Mouse (Mus musculus): ENCODE data around the gene Kmt5c. TPM values are rescaled to one million over a fixed set of nuclear protein-coding genes. Genes with fewer than 3 reads are reported as not detected.
A peak's percentile ranks its signal among the peaks of the same experiment; 100 is the strongest.

Gene Kmt5c
- polyA plus RNA-seq (2016; fragmentation: Nextera tagmentation; extraction: Ambion mirVana), result 76.1 and 77.6 TPM in 2 replicates

- DNase-seq (ENCODE audit: low spot score), result peak; percentile 100
- Histone ChIP-seq H3K4me1 (peaks cover 33% of the 10 kb centered on the region), H3K4me3 (peak within 1 kb of the TSS; percentile 67), H3K27ac (peak within 1 kb of the TSS; percentile 94), H3K36me3 (peaks cover 27% of the 10 kb centered on the region), H3K9me3 (no peaks in the 10 kb centered on the region), H3K27me3 (ENCODE audit: insufficient read depth, poor library complexity, severe bottlenecking) (no peaks in the 10 kb centered on the region)
- WGBS, result under 1% methylated on average over 36 of the region's 44 CpGs
These were observed at the start of gene Kmt5c for GRCm38 (mm10) chr7:4739544-4740275. Gene Kmt5c, plus strand, starts transcription at chr7:4740115.

- under 1% methylated on average over 5 of the region's 18 CpGs for WGBS
- DNase-seq (ENCODE audit: low spot score), result peak; percentile 86
- H3K36me3 ChIP-seq, result peaks cover 29% of the 10 kb centered on the region
- peak within 1 kb of the TSS; percentile 93 for H3K4me3 ChIP-seq
- peak within 1 kb of the TSS; percentile 98 for H3K27ac ChIP-seq
- H3K27me3 ChIP-seq (ENCODE audit: insufficient read depth, poor library complexity, severe bottlenecking), result no peaks in the 10 kb centered on the region
- H3K9me3 ChIP-seq, result no peaks in the 10 kb centered on the region
- H3K4me1 ChIP-seq, result peaks cover 21% of the 10 kb centered on the region
These were observed 49.5 kb upstream of the Kmt5c start, which contains the start of gene Brsk1 for GRCm38 (mm10) chr7:4690387-4690786. Gene Brsk1, plus strand, starts transcription at chr7:4690604.

- DNase-seq (ENCODE audit: low spot score), result no peak
- no peaks in the 10 kb centered on the region for H3K27me3 ChIP-seq (ENCODE audit: insufficient read depth, poor library complexity, severe bottlenecking)
- H3K36me3 ChIP-seq, result peaks cover 36% of the 10 kb centered on the region
- no peaks in the 10 kb centered on the region for H3K9me3 ChIP-seq
- H3K27ac ChIP-seq, result peak overlapping the region; percentile 98
- peaks cover 21% of the 10 kb centered on the region for H3K4me1 ChIP-seq
- WGBS, result 9% methylated on average over 22 of the region's 35 CpGs
- H3K4me3 ChIP-seq, result peak overlapping the region; percentile 93
These were observed 48.8 kb upstream of the Kmt5c start for GRCm38 (mm10) chr7:4690951-4691653.

DNA sequence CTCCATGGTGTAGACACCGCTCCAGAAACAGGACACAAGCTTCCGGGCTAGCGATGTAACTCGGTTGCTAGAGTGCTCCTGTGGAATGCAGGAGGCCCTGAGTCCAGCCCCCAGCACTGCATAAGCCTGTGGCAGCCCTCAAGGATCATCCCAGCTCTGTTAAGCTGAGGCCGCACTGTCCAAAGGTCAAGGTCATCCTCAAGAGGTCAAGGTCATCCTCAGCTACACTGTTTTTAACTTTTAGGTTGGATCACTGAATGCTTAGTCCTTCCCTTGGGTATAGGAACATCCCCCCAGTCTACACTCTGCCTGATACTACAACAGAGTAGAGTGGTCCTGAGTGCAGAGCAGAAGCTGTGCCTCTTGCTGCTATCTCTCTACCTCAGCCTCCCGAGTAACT lies 46.9 kb upstream of the Kmt5c start:
- Histone ChIP-seq H3K36me3 (peaks cover 49% of the 10 kb centered on the region), H3K4me1 (peaks cover 21% of the 10 kb centered on the region), H3K27ac (peak overlapping the region; percentile 57; the same call in 1 of the 2 replicates), H3K27me3 (ENCODE audit: insufficient read depth, poor library complexity, severe bottlenecking) (no peaks in the 10 kb centered on the region), H3K4me3 (no peak overlapping the region), H3K9me3 (no peaks in the 10 kb centered on the region)
- WGBS, result 69% methylated on average over 6 of the region's 6 CpGs
- no peak for DNase-seq (ENCODE audit: low spot score)

DNA sequence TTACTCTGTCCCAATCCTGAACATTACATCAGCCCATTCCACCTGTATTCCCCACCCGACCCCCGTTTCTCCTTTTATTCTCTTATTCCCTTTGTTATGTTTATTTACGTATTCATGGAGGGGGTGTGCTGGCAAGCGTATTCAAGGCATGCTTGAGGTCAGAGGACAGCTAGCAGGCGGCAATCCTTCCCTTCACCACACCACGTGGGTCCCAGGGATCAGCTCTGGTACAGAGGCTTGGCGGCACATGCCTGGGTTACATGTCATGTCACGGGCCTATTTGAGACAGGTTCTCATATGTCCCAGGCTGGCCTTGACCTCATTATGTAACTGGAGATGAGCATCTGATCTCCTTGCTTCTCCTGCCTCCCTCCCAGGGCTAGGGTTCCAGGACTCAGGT lies 37.6 kb upstream of the Kmt5c start:
- Histone ChIP-seq H3K4me1 (0 out of 2 replicates have a peak, but pooled peaks cover 2% of the 10 kb centered on the region), H3K9me3 (no peaks in the 10 kb centered on the region), H3K27me3 (ENCODE audit: insufficient read depth, poor library complexity, severe bottlenecking) (no peaks in the 10 kb centered on the region), H3K4me3 (no peak overlapping the region), H3K36me3 (peaks cover 73% of the 10 kb centered on the region), H3K27ac (no peak overlapping the region)
- DNase-seq (ENCODE audit: low spot score), result no peak
- WGBS, result 75% methylated on average over 8 of the region's 8 CpGs

- Histone ChIP-seq H3K27me3 (ENCODE audit: insufficient read depth, poor library complexity, severe bottlenecking) (no peaks in the 10 kb centered on the region), H3K4me3 (no peak overlapping the region), H3K27ac (no peak overlapping the region), H3K36me3 (peaks cover 77% of the 10 kb centered on the region), H3K4me1 (0 out of 2 replicates have a peak, but pooled peaks cover 2% of the 10 kb centered on the region), H3K9me3 (no peaks in the 10 kb centered on the region)
- no peak for DNase-seq (ENCODE audit: low spot score)
- 90% methylated on average over 7 of the region's 7 CpGs for WGBS
These were observed 36.7 kb upstream of the Kmt5c start for GRCm38 (mm10) chr7:4703195-4703594.

- Histone ChIP-seq H3K4me3 (0 out of 2 replicates have a peak overlapping the region, but pooled peaks have one; percentile 19), H3K36me3 (peaks cover 73% of the 10 kb centered on the region), H3K27ac (no peak overlapping the region), H3K27me3 (ENCODE audit: insufficient read depth, poor library complexity, severe bottlenecking) (no peaks in the 10 kb centered on the region), H3K9me3 (no peaks in the 10 kb centered on the region), H3K4me1 (0 out of 2 replicates have a peak, but pooled peaks cover 2% of the 10 kb centered on the region)
- DNase-seq (ENCODE audit: low spot score), result no peak
- 39% methylated on average over 18 of the region's 18 CpGs for WGBS
These were observed 34.8 kb upstream of the Kmt5c start for GRCm38 (mm10) chr7:4705098-4705497.

DNA sequence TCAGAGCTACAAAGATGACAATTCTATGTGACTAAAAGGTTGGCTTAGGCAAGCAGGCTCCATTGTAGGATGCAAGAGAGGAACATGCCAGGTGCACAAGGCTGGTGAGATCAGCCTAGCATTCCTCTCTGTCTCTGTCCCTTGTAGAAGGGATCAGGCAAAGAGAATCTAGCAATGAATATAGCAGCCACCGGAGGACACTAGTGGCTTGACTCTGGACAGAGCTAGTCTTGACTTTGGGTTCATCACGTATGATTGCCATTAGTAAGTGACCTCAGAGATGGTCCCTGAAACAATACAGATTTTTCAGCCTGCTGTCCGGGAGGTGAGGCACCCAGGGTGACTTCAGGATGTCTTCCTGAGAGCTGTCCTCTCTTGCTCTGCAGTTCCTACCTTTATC lies 27.3 kb upstream of the Kmt5c start:
- no peak overlapping the region for H3K27ac ChIP-seq
- H3K4me1 ChIP-seq, result no peaks in the 10 kb centered on the region
- H3K4me3 ChIP-seq, result no peak overlapping the region
- 81% methylated on average over 3 of the region's 3 CpGs for WGBS
- no peaks in the 10 kb centered on the region for H3K27me3 ChIP-seq (ENCODE audit: insufficient read depth, poor library complexity, severe bottlenecking)
- H3K36me3 ChIP-seq, result peaks cover 76% of the 10 kb centered on the region
- no peaks in the 10 kb centered on the region for H3K9me3 ChIP-seq
- no peak for DNase-seq (ENCODE audit: low spot score)

DNA sequence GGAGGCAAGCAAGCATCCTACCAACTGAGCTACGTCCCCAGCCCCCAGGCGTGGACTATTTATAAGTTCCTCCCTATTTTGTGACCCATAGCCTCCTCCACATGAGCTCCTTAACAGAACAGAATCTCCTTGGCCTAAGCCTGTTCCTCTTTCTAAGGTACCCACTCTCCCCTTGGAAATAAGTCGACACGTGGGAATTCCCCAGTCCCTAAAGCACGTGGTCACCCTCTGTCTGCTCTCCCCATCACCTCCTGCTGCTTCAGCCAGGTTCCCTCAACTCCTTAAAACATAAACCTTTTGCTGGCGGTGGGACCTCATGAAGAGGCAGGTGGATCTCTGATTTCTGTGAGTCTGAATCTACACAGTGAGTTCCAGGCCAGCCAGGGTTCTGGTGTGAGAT lies 23.0 kb upstream of the Kmt5c start:
- no peak for DNase-seq (ENCODE audit: low spot score)
- Histone ChIP-seq H3K27me3 (ENCODE audit: insufficient read depth, poor library complexity, severe bottlenecking) (no peaks in the 10 kb centered on the region), H3K4me3 (no peak overlapping the region), H3K36me3 (peaks cover 44% of the 10 kb centered on the region), H3K4me1 (no peaks in the 10 kb centered on the region), H3K27ac (no peak overlapping the region), H3K9me3 (no peaks in the 10 kb centered on the region)
- WGBS, result 67% methylated on average over 6 of the region's 6 CpGs

- no peaks in the 10 kb centered on the region for H3K9me3 ChIP-seq
- H3K36me3 ChIP-seq, result peaks cover 24% of the 10 kb centered on the region
- DNase-seq (ENCODE audit: low spot score), result no peak
- H3K27ac ChIP-seq, result no peak overlapping the region
- 88% methylated on average over 3 of the region's 3 CpGs for WGBS
- no peaks in the 10 kb centered on the region for H3K4me1 ChIP-seq
- no peak overlapping the region for H3K4me3 ChIP-seq
- no peaks in the 10 kb centered on the region for H3K27me3 ChIP-seq (ENCODE audit: insufficient read depth, poor library complexity, severe bottlenecking)
These were observed 20.6 kb upstream of the Kmt5c start for GRCm38 (mm10) chr7:4719276-4719675.

- 36% methylated on average over 12 of the region's 12 CpGs for WGBS
- Histone ChIP-seq H3K4me1 (no peaks in the 10 kb centered on the region), H3K9me3 (no peaks in the 10 kb centered on the region), H3K36me3 (no peaks in the 10 kb centered on the region), H3K4me3 (peak overlapping the region; percentile 43), H3K27me3 (ENCODE audit: insufficient read depth, poor library complexity, severe bottlenecking) (peaks cover 5% of the 10 kb centered on the region; the same call in 1 of the 2 replicates), H3K27ac (no peak overlapping the region)
- no peak for DNase-seq (ENCODE audit: low spot score)
These were observed 16.4 kb upstream of the Kmt5c start for GRCm38 (mm10) chr7:4723508-4723907.

DNA sequence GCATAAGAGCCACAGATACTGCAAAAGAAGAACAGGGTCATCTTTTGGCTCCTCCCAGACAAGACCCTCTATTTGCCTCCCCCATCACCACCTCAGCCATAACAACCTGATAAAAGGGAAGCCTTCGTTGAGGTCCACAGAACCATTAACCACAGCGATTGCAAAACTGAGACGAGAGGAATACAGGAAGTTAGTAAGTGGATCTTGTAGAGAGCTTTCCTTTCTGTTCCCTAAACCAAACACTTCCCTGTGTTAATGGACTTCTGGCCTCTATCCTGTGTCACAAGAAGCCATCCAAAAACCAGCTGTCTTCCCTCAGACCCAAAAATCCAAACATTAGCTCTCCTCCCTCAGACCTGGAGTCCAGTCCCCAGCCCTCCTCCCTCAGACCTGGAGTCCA lies 15.6 kb upstream of the Kmt5c start:
- 62% methylated on average over 3 of the region's 3 CpGs for WGBS
- DNase-seq (ENCODE audit: low spot score), result no peak

DNA sequence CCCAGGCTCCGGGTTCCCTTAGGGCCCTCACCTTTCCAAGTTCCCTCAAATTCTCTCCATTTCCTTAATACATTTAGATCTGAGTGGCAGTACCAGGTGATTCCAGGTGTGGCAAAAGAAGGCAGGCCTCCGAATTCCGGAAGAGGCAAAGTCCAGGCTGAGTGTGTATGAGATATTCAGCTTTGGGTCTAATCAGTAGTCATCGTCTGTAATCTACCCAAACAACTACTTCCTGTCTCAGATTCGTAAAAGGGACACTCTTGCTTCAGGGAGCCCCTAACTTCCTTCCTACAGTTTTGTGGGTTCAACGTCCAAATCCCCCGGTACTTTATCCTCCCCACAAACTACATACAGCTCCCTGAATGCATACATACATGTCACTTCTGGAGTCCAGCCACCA lies 14.7 kb upstream of the Kmt5c start, which contains the start of gene Tmem150b:
Tmem150b (minus strand) TSS at position 81 of the 400 bp plus-strand sequence.
- WGBS, result 71% methylated on average over 7 of the region's 7 CpGs
- no peak within 1 kb of the TSS for H3K4me3 ChIP-seq

More for the DNA sequence above, 15.6 kb upstream of the Kmt5c start:
- H3K27ac ChIP-seq, result no peak overlapping the region
- peaks cover 5% of the 10 kb centered on the region; the same call in 1 of the 2 replicates for H3K27me3 ChIP-seq (ENCODE audit: insufficient read depth, poor library complexity, severe bottlenecking)
- H3K9me3 ChIP-seq, result no peaks in the 10 kb centered on the region
- no peaks in the 10 kb centered on the region for H3K4me1 ChIP-seq
- no peaks in the 10 kb centered on the region for H3K36me3 ChIP-seq
- H3K4me3 ChIP-seq, result no peak overlapping the region

More for the DNA sequence above, 14.7 kb upstream of the Kmt5c start, which contains the start of gene Tmem150b:
- Histone ChIP-seq H3K9me3 (no peaks in the 10 kb centered on the region), H3K36me3 (no peaks in the 10 kb centered on the region), H3K27me3 (ENCODE audit: insufficient read depth, poor library complexity, severe bottlenecking) (peaks cover 5% of the 10 kb centered on the region; the same call in 1 of the 2 replicates), H3K27ac (no peak within 1 kb of the TSS), H3K4me1 (no peaks in the 10 kb centered on the region)
- no peak for DNase-seq (ENCODE audit: low spot score)

All from heart, embryonic 10.5 days (tissue).